28 mouse cellular contexts compared by ENCODE assay signal in genomic region chr16:84810254-84810653, GRCm38 (mm10). TPM values are rescaled to one million over a fixed set of nuclear protein-coding genes. Genes with fewer than 3 reads are reported as not detected.
A peak's percentile ranks its signal among the peaks of the same experiment; 100 is the strongest.
DNase-seq lines count a peak whose midpoint lies in the region; ATAC-seq and TF ChIP-seq lines count a peak whose summit lies in the region.
"Had no signal": no experiment of that assay in that cellular context is flagged by ENCODE, and none has a peak within 500 bp of the region (broad histone marks: within the 10 kb centered on the region; RNA-seq: fewer than 3 reads in every experiment).

No protein-coding gene starts in this region.

- no peak overlapping the region for H3K4me2 ChIP-seq in heart, postnatal 0 days (ENCODE audit: low read depth, low read length)
- no peak overlapping the region for H3K4me2 ChIP-seq in lung, postnatal 0 days (replicated peaks; ENCODE audit: low read depth, low read length)
- H3K4me2 ChIP-seq: embryonic facial prominence, embryonic 15.5 days; forebrain, embryonic 12.5 days; hindbrain, embryonic 15.5 days; liver, embryonic 12.5 days; neural tube, embryonic 15.5 days had no signal

- no peak for TF ChIP-seq EP300 in heart, postnatal 0 days (IDR thresholded peaks at IDR 0.05; ENCODE audit: low read depth)
- peak; percentile 65 for TF ChIP-seq EP300 in lung, postnatal 0 days (IDR thresholded peaks at IDR 0.05)

- TF ChIP-seq CTCF in heart, postnatal 0 days (IDR thresholded peaks at IDR 0.05; ENCODE audit: low read depth): no peak
- TF ChIP-seq CTCF in lung, postnatal 0 days (IDR thresholded peaks at IDR 0.05): no peak

- H3K36me3 ChIP-seq in heart, postnatal 0 days (replicated peaks; ENCODE audit: control insufficient read depth, insufficient read depth, low read length): 0 out of 2 replicates have a peak, but pooled peaks cover 4% of the 10 kb centered on the region
- H3K36me3 ChIP-seq in lung, postnatal 0 days (ENCODE audit: insufficient read depth, low read length): no peaks in the 10 kb centered on the region
- H3K36me3 ChIP-seq: embryonic facial prominence, embryonic 15.5 days; liver, embryonic 12.5 days had no signal

- H3K27ac ChIP-seq in heart, postnatal 0 days (ENCODE audit: low read depth): no peak overlapping the region
- no peak overlapping the region for H3K27ac ChIP-seq in lung, postnatal 0 days (ENCODE audit: low read length)
- H3K27ac ChIP-seq in brown adipose tissue, adult 24 weeks (replicated peaks; ENCODE audit: low read depth, low read length): 0 out of 2 replicates have a peak overlapping the region, but pooled peaks have one; percentile 12
- H3K27ac ChIP-seq: embryonic facial prominence, embryonic 10.5 days; embryonic facial prominence, embryonic 15.5 days; forebrain, embryonic 12.5 days; hindbrain, embryonic 15.5 days; liver, embryonic 12.5 days; macrophage; neural tube, embryonic 15.5 days had no signal

- intact Hi-C loops in heart, postnatal 10 days (cut with DNase I): no loop called here

- H3K27me3 ChIP-seq in heart, postnatal 0 days (ENCODE audit: control insufficient read depth, insufficient read depth, low read length): no peaks in the 10 kb centered on the region
- H3K27me3 ChIP-seq in lung, postnatal 0 days (replicated peaks; ENCODE audit: insufficient read depth, low read length): no peaks in the 10 kb centered on the region
- H3K27me3 ChIP-seq: embryonic facial prominence, embryonic 15.5 days; forebrain, embryonic 12.5 days; hindbrain, embryonic 15.5 days; liver, embryonic 12.5 days; neural tube, embryonic 15.5 days had no signal

- peak; percentile 47; the same call in 1 of the 2 replicates for ATAC-seq in heart, postnatal 0 days (ENCODE audit: insufficient read depth, low read depth)
- ATAC-seq in lung, postnatal 0 days: peak; percentile 49; the same call in 1 of the 2 replicates
- ATAC-seq: forebrain, postnatal 0 days; inflammation-experienced regulatory T-cells, adult 6 months; liver, embryonic 12.5 days; liver, postnatal 0 days had no signal

- WGBS in heart, postnatal 0 days: 65% methylated on average over 1 of the region's 1 CpGs
- 68% methylated on average over 1 of the region's 1 CpGs for WGBS in lung, postnatal 0 days

- H3K4me1 ChIP-seq in heart, postnatal 0 days (ENCODE audit: control insufficient read depth, insufficient read depth): no peaks in the 10 kb centered on the region
- H3K4me1 ChIP-seq in lung, postnatal 0 days (ENCODE audit: insufficient read depth, low read depth, low read length): no peaks in the 10 kb centered on the region
- H3K4me1 ChIP-seq in brown adipose tissue, adult 24 weeks (ENCODE audit: control insufficient read depth, insufficient read depth, insufficient read length, low read length): peaks cover 14% of the 10 kb centered on the region; the same call in 1 of the 2 replicates
- H3K4me1 ChIP-seq: embryonic facial prominence, embryonic 10.5 days; embryonic facial prominence, embryonic 15.5 days; forebrain, embryonic 12.5 days; hindbrain, embryonic 15.5 days; liver, embryonic 12.5 days; neural tube, embryonic 15.5 days had no signal

- no peaks in the 10 kb centered on the region for H3K9me3 ChIP-seq in heart, postnatal 0 days (replicated peaks; ENCODE audit: control insufficient read depth, low read length)
- H3K9me3 ChIP-seq in lung, postnatal 0 days (ENCODE audit: low read length): no peaks in the 10 kb centered on the region
- H3K9me3 ChIP-seq: embryonic facial prominence, embryonic 10.5 days; embryonic facial prominence, embryonic 15.5 days; forebrain, embryonic 12.5 days; hindbrain, embryonic 15.5 days; liver, embryonic 12.5 days; neural tube, embryonic 15.5 days had no signal

- no peak overlapping the region for H3K9ac ChIP-seq in heart, postnatal 0 days (replicated peaks; ENCODE audit: low read depth, low read length)
- H3K9ac ChIP-seq in lung, postnatal 0 days (replicated peaks; ENCODE audit: low read depth): no peak overlapping the region
- H3K9ac ChIP-seq: embryonic facial prominence, embryonic 15.5 days; forebrain, embryonic 12.5 days; forebrain, postnatal 0 days; hindbrain, embryonic 15.5 days; liver, embryonic 12.5 days; liver, postnatal 0 days; neural tube, embryonic 15.5 days had no signal

- peak; percentile 20 for DNase-seq in adrenal gland, postnatal 14 days
- no peak for DNase-seq in adrenal gland, postnatal 36 days
- DNase-seq in heart, postnatal 0 days (ENCODE audit: low spot score): no peak
- DNase-seq in heart, postnatal 10 days: no peak
- DNase-seq in lung, postnatal 0 days (ENCODE audit: low spot score): peak; percentile 11
- no peak for DNase-seq in lung, postnatal 36 days
- DNase-seq in thymus, postnatal 4 days: no peak
- DNase-seq: adrenal gland, postnatal 10 days; B cell, adult 2 months; cerebellum, adult 2 months; cerebellum, postnatal 14 days; forebrain, postnatal 0 days; gastrocnemius, postnatal 25 days; layer of hippocampus, postnatal 36 days; left cerebral cortex, postnatal 4 days; liver, postnatal 0 days; midbrain, embryonic 14.5 days; retina, postnatal 1 day; right cerebral cortex, postnatal 14 days had no signal

- H3K4me3 ChIP-seq in heart, postnatal 0 days (ENCODE audit: low read depth, low read length): no peak overlapping the region
- H3K4me3 ChIP-seq in lung, postnatal 0 days (ENCODE audit: low read depth, low read length): no peak overlapping the region
- no peak overlapping the region for H3K4me3 ChIP-seq in brown adipose tissue, adult 24 weeks (ENCODE audit: insufficient read depth, low read depth, low read length)
- H3K4me3 ChIP-seq: embryonic facial prominence, embryonic 10.5 days; embryonic facial prominence, embryonic 15.5 days; forebrain, embryonic 12.5 days; hindbrain, embryonic 15.5 days; liver, embryonic 12.5 days; neural tube, embryonic 15.5 days had no signal

RNA-seq across cellular contexts. Expression of gene Gabpa, which starts 24.5 kb away (rescaled TPM):
- total RNA-seq in adrenal gland, postnatal 14 days (2021): 55.0 and 59.0 TPM in 2 replicates
- total RNA-seq in adrenal gland, postnatal 36 days (2021): 10 to 100 TPM; 37.7 to 46.1 TPM
- 19.7 and 34.9 TPM in 2 replicates for total RNA-seq in heart, postnatal 0 days (2014; rRNA removed; ENCODE audit: low replicate concordance)
- 20.3 and 21.1 TPM in 2 replicates for polyA plus RNA-seq in heart, postnatal 0 days (2015; fragmentation: Nextera tagmentation; extraction: Ambion mirVana)
- 10 to 100 TPM; 48.8 to 51.9 TPM for total RNA-seq in heart, postnatal 10 days (2021)
- 13.9 and 17.3 TPM in 2 replicates for polyA plus RNA-seq in lung, postnatal 0 days (2015; fragmentation: Nextera tagmentation; extraction: Ambion mirVana)
- polyA plus RNA-seq in brown adipose tissue, adult 24 weeks (2012; ENCODE audit: insufficient read depth, insufficient read length, missing spikeins): 45.9 and 68.9 TPM in 2 replicates

RNA-seq across cellular contexts. Expression of gene Atp5j, which starts 25.2 kb away (rescaled TPM):
- total RNA-seq in adrenal gland, postnatal 14 days (2021): 415 and 429 TPM in 2 replicates
- 100 to 1,000 TPM; 463 to 544 TPM for total RNA-seq in adrenal gland, postnatal 36 days (2021)
- total RNA-seq in heart, postnatal 0 days (2014; rRNA removed; ENCODE audit: low replicate concordance): 301 and 405 TPM in 2 replicates
- 3,491 and 3,728 TPM in 2 replicates for polyA plus RNA-seq in heart, postnatal 0 days (2015; fragmentation: Nextera tagmentation; extraction: Ambion mirVana)
- 1,000 to 10,000 TPM; 1,523 to 1,629 TPM for total RNA-seq in heart, postnatal 10 days (2021)
- polyA plus RNA-seq in lung, postnatal 0 days (2015; fragmentation: Nextera tagmentation; extraction: Ambion mirVana): 663 and 711 TPM in 2 replicates
- polyA plus RNA-seq in brown adipose tissue, adult 24 weeks (2012; ENCODE audit: insufficient read depth, insufficient read length, missing spikeins): 659 and 718 TPM in 2 replicates

RNA-seq across cellular contexts. Expression of gene Jam2, which starts 36.3 kb away (rescaled TPM):
- 21.2 and 24.2 TPM in 2 replicates for total RNA-seq in adrenal gland, postnatal 14 days (2021)
- 10 to 100 TPM in 1 of 2 experiments, 1 to 10 TPM in 1; 9.0 to 12.6 TPM for total RNA-seq in adrenal gland, postnatal 36 days (2021)
- total RNA-seq in heart, postnatal 0 days (2014; rRNA removed; ENCODE audit: low replicate concordance): 20.0 and 28.0 TPM in 2 replicates
- polyA plus RNA-seq in heart, postnatal 0 days (2015; fragmentation: Nextera tagmentation; extraction: Ambion mirVana): 17.4 and 20.1 TPM in 2 replicates
- 10 to 100 TPM; 56.7 to 69.4 TPM for total RNA-seq in heart, postnatal 10 days (2021)
- polyA plus RNA-seq in lung, postnatal 0 days (2015; fragmentation: Nextera tagmentation; extraction: Ambion mirVana): 33.2 and 38.2 TPM in 2 replicates
- 26.8 and 36.1 TPM in 2 replicates for polyA plus RNA-seq in brown adipose tissue, adult 24 weeks (2012; ENCODE audit: insufficient read depth, insufficient read length, missing spikeins)
- polyA plus RNA-seq: macrophage had no signal

Comparison
In these comparisons a context has a peak if more than half of its experiments do, and no peak if none do; other contexts are left out.
1. DNase-seq: peak in adrenal gland, postnatal 14 days (single experiment) and lung, postnatal 0 days (single experiment); none in adrenal gland, postnatal 36 days (0 of 2), heart, postnatal 0 days (single experiment), heart, postnatal 10 days (0 of 2), lung, postnatal 36 days (single experiment) and thymus, postnatal 4 days (single experiment).